In the genomic region with DNA sequence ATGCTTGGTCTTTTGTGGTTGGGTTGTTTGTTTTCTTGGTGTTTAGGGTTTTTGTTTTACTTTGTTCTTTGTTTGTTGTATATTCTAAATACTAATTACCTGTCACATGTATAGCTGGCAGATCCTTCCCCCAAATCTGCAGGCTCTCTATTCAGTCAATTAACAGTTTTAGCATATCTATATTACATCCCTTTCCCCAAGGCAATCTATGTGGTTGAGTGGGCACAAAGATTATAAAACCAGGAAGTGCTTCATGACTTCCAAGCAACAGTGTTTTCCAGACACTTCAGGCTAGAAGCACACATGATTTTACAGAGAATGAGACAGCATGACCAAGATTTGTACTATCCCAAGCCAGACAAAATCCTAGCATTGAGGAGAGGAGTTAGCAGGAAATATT, we compare ENCODE assay signal across 16 mouse cellular contexts.
"Had no signal": no experiment of that assay in that cellular context is flagged by ENCODE, and none has a peak within 500 bp of the region (broad histone marks: within the 10 kb centered on the region; RNA-seq: fewer than 3 reads in every experiment).

No protein-coding gene starts in this region.

- H3K27ac ChIP-seq: neural tube, embryonic 13.5 days; neural tube, embryonic 15.5 days; stomach, embryonic 15.5 days; stomach, postnatal 0 days had no signal

- H3K4me1 ChIP-seq: neural tube, embryonic 13.5 days; neural tube, embryonic 15.5 days; stomach, embryonic 15.5 days had no signal

- H3K9me3 ChIP-seq: neural tube, embryonic 13.5 days; neural tube, embryonic 15.5 days; stomach, embryonic 15.5 days had no signal

- H3K36me3 ChIP-seq: neural tube, embryonic 13.5 days; neural tube, embryonic 15.5 days; stomach, embryonic 15.5 days had no signal

- H3K4me3 ChIP-seq: neural tube, embryonic 13.5 days; neural tube, embryonic 15.5 days; stomach, embryonic 15.5 days had no signal

- H3K27me3 ChIP-seq: neural tube, embryonic 13.5 days; neural tube, embryonic 15.5 days; stomach, embryonic 15.5 days had no signal

- H3K9ac ChIP-seq: neural tube, embryonic 13.5 days; neural tube, embryonic 15.5 days; stomach, embryonic 15.5 days had no signal

- H3K4me2 ChIP-seq: neural tube, embryonic 13.5 days; neural tube, embryonic 15.5 days; stomach, embryonic 15.5 days had no signal

- DNase-seq: retina, postnatal 1 day; right cerebral cortex, adult 18-20 months; right cerebral cortex, postnatal 14 days; right cerebral cortex, postnatal 25 days; right cerebral cortex, postnatal 4 days; spleen, adult 18-20 months; thymus, adult 18-20 months; thymus, adult 2 months; thymus, postnatal 14 days; thymus, postnatal 25 days; thymus, postnatal 36 days; thymus, postnatal 4 days had no signal
